Mouse (Mus musculus) liver, postnatal 0 days (tissue): ENCODE data around the gene Fgd3.

Experiments used
- CTCF ChIP-seq: sonication (generic); IDR thresholded peaks from 2 replicates; pipeline ENCODE4 v1.5.1; 2016; ENCODE audit warnings: antibody characterized with exemption, low read depth
- EP300 ChIP-seq: IDR thresholded peaks from 2 replicates; pipeline ENCODE4 v1.6.1; 2016; ENCODE audit warnings: antibody characterized with exemption, low read depth, mild to moderate bottlenecking

- TF ChIP-seq EP300 (no peak), CTCF (no peak)
These were observed 11.9 kb downstream of the Fgd3 start for GRCm38 (mm10) chr13:49308206-49308605.
